Mouse (Mus musculus) natural killer cell, adult 2 months (primary cell): ENCODE measurements around the gene Zfp689.
"Not testable (repeated sequence)": the region's sequence is repeated elsewhere in the genome, so short reads cannot be mapped to it uniquely, and the experiment has no call there.

Source experiments
- DNase-seq, 2 experiments: peaks; one replicate each; pipeline ENCODE4 v3.0.0; 2022; ENCODE audit warnings: low spot score in 2 of 2

Zfp689 gene

GRCm38 (mm10) chr7:127470743-127471645 is 22.0 kb upstream of the Zfp689 start:
- DNase-seq, result peak; percentile 87 to 89

GRCm38 (mm10) chr7:127470011-127470715 is 21.2 kb upstream of the Zfp689 start:
- no peak for DNase-seq

- DNase-seq, result no peak
Measured at GRCm38 (mm10) chr7:127466606-127467005, 17.6 kb upstream of the Zfp689 start.

- DNase-seq, result not testable (repeated sequence)
Measured at GRCm38 (mm10) chr7:127465670-127466069, 16.7 kb upstream of the Zfp689 start.

- DNase-seq, result no peak
Measured at GRCm38 (mm10) chr7:127465191-127465590, 16.2 kb upstream of the Zfp689 start.

GRCm38 (mm10) chr7:127459311-127459710 is 10.4 kb upstream of the Zfp689 start, which contains the start of gene Prr14:
TSS of gene Prr14 (plus strand) at chr7:127459611.
- DNase-seq, result not testable (repeated sequence)

GRCm38 (mm10) chr7:127458371-127459122 is 9.6 kb upstream of the Zfp689 start:
- DNase-seq, result not testable (repeated sequence)

- DNase-seq, result no peak
Measured at GRCm38 (mm10) chr7:127454905-127455304, 5.9 kb upstream of the Zfp689 start.

GRCm38 (mm10) chr7:127453056-127453455 is 4.1 kb upstream of the Zfp689 start:
- no peak for DNase-seq

- DNase-seq, result no peak
Measured at GRCm38 (mm10) chr7:127449966-127450365, 1.0 kb upstream of the Zfp689 start.

GRCm38 (mm10) chr7:127443976-127444375 is 5.0 kb downstream of the Zfp689 start:
- DNase-seq, result no peak

GRCm38 (mm10) chr7:127437724-127438123 is 11.2 kb downstream of the Zfp689 start:
- DNase-seq, result peak; percentile 32 to 39

GRCm38 (mm10) chr7:127435206-127435605 is 13.8 kb downstream of the Zfp689 start:
- DNase-seq, result no peak

- no peak for DNase-seq
Measured at GRCm38 (mm10) chr7:127426354-127426753, 22.6 kb downstream of the Zfp689 start.

GRCm38 (mm10) chr7:127425911-127426310 is 23.0 kb downstream of the Zfp689 start:
- DNase-seq, result no peak

- no peak for DNase-seq
Measured at GRCm38 (mm10) chr7:127425291-127425690, 23.7 kb downstream of the Zfp689 start.

GRCm38 (mm10) chr7:127422247-127422646 is 26.7 kb downstream of the Zfp689 start:
- peak; percentile 12 to 22 for DNase-seq

GRCm38 (mm10) chr7:127421388-127422191 is 27.4 kb downstream of the Zfp689 start, which contains the start of gene Zfp688:
TSS of gene Zfp688 (minus strand) at chr7:127422068.
- DNase-seq, result peak; percentile 94 to 95

- no peak for DNase-seq
Measured at GRCm38 (mm10) chr7:127411418-127411817, 37.5 kb downstream of the Zfp689 start.

- DNase-seq, result peak; percentile 86 to 89
Measured at GRCm38 (mm10) chr7:127406002-127406987, 42.7 kb downstream of the Zfp689 start, which contains the start of gene Zfp764. TSS of gene Zfp764 (minus strand) at chr7:127406822.
